8 mouse cellular contexts compared by ENCODE assay signal in genomic region chr6:108305171-108305779, GRCm38 (mm10).
DNase-seq lines count a peak whose midpoint lies in the region.

No protein-coding gene starts in this region.

- H3K4me3 ChIP-seq in midbrain, embryonic 10.5 days, result no peak overlapping the region

- H3K27ac ChIP-seq in midbrain, embryonic 10.5 days (replicated peaks), result no peak overlapping the region

- no peaks in the 10 kb centered on the region for H3K27me3 ChIP-seq in midbrain, embryonic 10.5 days (ENCODE audit: low read depth, poor library complexity, severe bottlenecking)

- peaks cover 27% of the 10 kb centered on the region for H3K4me1 ChIP-seq in midbrain, embryonic 10.5 days

- no peaks in the 10 kb centered on the region for H3K36me3 ChIP-seq in midbrain, embryonic 10.5 days

- H3K9me3 ChIP-seq in midbrain, embryonic 10.5 days (replicated peaks), result no peaks in the 10 kb centered on the region

- DNase-seq in cerebellum, adult 11-12 months, result peak; percentile 19
- no peak for DNase-seq in cerebellum, adult 11 months
- DNase-seq in right cerebral cortex, adult 2 months (ENCODE audit: low spot score in 2 of 2), result peak; percentile 29 to 34
- no peak for DNase-seq in right cerebral cortex, postnatal 14 days
- DNase-seq in kidney, postnatal 36 days, result peak; percentile 19 to 31
- DNase-seq in yolk sac, embryonic 10.5 days (ENCODE audit: low spot score), result peak; percentile 27
- DNase-seq in midbrain, embryonic 10.5 days (ENCODE audit: low spot score), result no peak
- DNase-seq in frontal cortex, postnatal 10 days (ENCODE audit: low spot score in 2 of 2), result no peak

- WGBS in midbrain, embryonic 10.5 days, result 77% methylated on average over 12 of the region's 12 CpGs

Comparison
In these comparisons a context has a peak if more than half of its experiments do, and no peak if none do; other contexts are left out.
1. DNase-seq: peak in cerebellum, adult 11-12 months (single experiment), right cerebral cortex, adult 2 months (2 of 2), kidney, postnatal 36 days (2 of 2) and yolk sac, embryonic 10.5 days (single experiment); none in cerebellum, adult 11 months (single experiment), right cerebral cortex, postnatal 14 days (single experiment), midbrain, embryonic 10.5 days (single experiment) and frontal cortex, postnatal 10 days (0 of 2).